Mouse (Mus musculus) heart, postnatal 0 days (tissue): Measurements from ENCODE around the gene Klf5. TPM values are rescaled to one million over a fixed set of nuclear protein-coding genes. Genes with fewer than 3 reads are reported as not detected.

ENCODE experiments used
- ATAC-seq: fragments of 200-750 bp; cut with Nextera tagmentation; 2 replicates; pipeline ENCODE4 v1.8.0; 2017; ENCODE audit warnings: low read depth, moderate number of reproducible peaks, moderate library complexity; ENCODE audit not compliant: insufficient read depth
- DNase-seq: peaks from one replicate; pipeline ENCODE4 v3.0.0-alpha.2; 2016; ENCODE audit warnings: low spot score
- H3K27ac ChIP-seq: fragments of 300-500 bp; sonication (generic); 2 replicates; pipeline ENCODE4 v1.5.1; 2014; ENCODE audit warnings: low read depth, mild to moderate bottlenecking
- H3K27me3 ChIP-seq: fragments of 300-500 bp; sonication (generic); 2 replicates; pipeline ENCODE4 v1.6.1; 2014; ENCODE audit warnings: low read length, mixed read lengths; ENCODE audit not compliant: control insufficient read depth, insufficient read depth
- H3K36me3 ChIP-seq: fragments of 300-500 bp; sonication (generic); replicated peaks from 2 replicates; pipeline ENCODE4 v1.6.1; 2014; ENCODE audit warnings: low read length, mixed read lengths; ENCODE audit not compliant: control insufficient read depth, insufficient read depth
- H3K4me1 ChIP-seq: fragments of 300-500 bp; sonication (generic); 2 replicates; pipeline ENCODE4 v1.6.1; 2014; ENCODE audit warnings: antibody characterized with exemption; ENCODE audit not compliant: control insufficient read depth, insufficient read depth
- H3K4me2 ChIP-seq: fragments of 300-500 bp; sonication (generic); 2 replicates; pipeline ENCODE4 v1.6.1; 2014; ENCODE audit warnings: low read depth, mild to moderate bottlenecking, low read length, moderate library complexity
- H3K4me3 ChIP-seq: fragments of 300-500 bp; sonication (generic); 2 replicates; pipeline ENCODE4 v1.5.1; 2014; ENCODE audit warnings: low read depth, low read length
- H3K9ac ChIP-seq: fragments of 300-500 bp; sonication (generic); replicated peaks from 2 replicates; pipeline ENCODE4 v1.6.1; 2014; ENCODE audit warnings: low read depth, low read length, mixed read lengths
- H3K9me3 ChIP-seq: fragments of 300-500 bp; sonication (generic); replicated peaks from 2 replicates; pipeline ENCODE4 v1.6.1; 2016; ENCODE audit warnings: low read length; ENCODE audit not compliant: control insufficient read depth
- CTCF ChIP-seq: IDR thresholded peaks from 2 replicates; pipeline ENCODE4 v1.5.1; 2016; ENCODE audit warnings: antibody characterized with exemption, control low read depth, low read depth
- EP300 ChIP-seq: IDR thresholded peaks from 2 replicates; pipeline ENCODE4 v1.6.1; 2016; ENCODE audit warnings: antibody characterized with exemption, low read depth
- WGBS: fragments of 180-500 bp; shearing (Covaris S2); extraction: QIAGEN DNeasy Blood & Tissue Kit; methylation state at CpG from one replicate; pipeline ENCODE4 v1.1.7; 2014; 5-methylcytosine and 5-hydroxymethylcytosine counted together
- polyA plus RNA-seq: library from polyadenylated mRNA; unstranded; fragments of >200 nt; fragmentation: Nextera tagmentation; extraction: Ambion mirVana; gene quantifications from 2 replicates; pipeline ENCODE4 v1.2.1, GENCODE M21; 2015
- total RNA-seq: library from RNA; depleted of rRNA; stranded (reverse); fragments of >200 nt; gene quantifications from 2 replicates; pipeline ENCODE4 v1.2.3, GENCODE M21; 2014; ENCODE audit warnings: low replicate concordance

The Klf5 gene
- total and polyA plus RNA-seq, 2 experiments from 2014 or later = 0.11 to 0.83 TPM

- no peak for ATAC-seq
- Histone ChIP-seq H3K4me3 (no peak overlapping the region), H3K9ac (no peak overlapping the region), H3K4me2 (no peak overlapping the region), H3K27ac (no peak overlapping the region), H3K4me1 (no peaks in the 10 kb centered on the region), H3K27me3 (no peaks in the 10 kb centered on the region), H3K36me3 (0 out of 2 replicates have a peak, but pooled peaks cover 3% of the 10 kb centered on the region), H3K9me3 (no peaks in the 10 kb centered on the region)
- DNase-seq = no peak
- no peak for TF ChIP-seq CTCF
- no peak for TF ChIP-seq EP300
- WGBS = 46% methylated on average over 7 of the region's 7 CpGs
These were observed 7.9 kb downstream of the Klf5 start for GRCm38 (mm10) chr14:99306410-99306809.

GRCm38 (mm10) chr14:99309606-99310005, 11.1 kb downstream of the Klf5 start:
- WGBS = 92% methylated on average over 9 of the region's 9 CpGs
- H3K27me3 ChIP-seq = no peaks in the 10 kb centered on the region
- DNase-seq (no peak), ATAC-seq (no peak)
- H3K36me3 ChIP-seq = no peaks in the 10 kb centered on the region
- no peaks in the 10 kb centered on the region for H3K4me1 ChIP-seq
- no peak overlapping the region for H3K27ac ChIP-seq
- H3K4me2 ChIP-seq = no peak overlapping the region
- H3K9ac ChIP-seq = no peak overlapping the region
- TF ChIP-seq CTCF (no peak), EP300 (no peak)
- no peaks in the 10 kb centered on the region for H3K9me3 ChIP-seq
- H3K4me3 ChIP-seq = no peak overlapping the region

GRCm38 (mm10) chr14:99310358-99310757, 11.9 kb downstream of the Klf5 start:
- no peak for DNase-seq
- H3K4me3 ChIP-seq = no peak overlapping the region

GRCm38 (mm10) chr14:99313062-99313461, 14.6 kb downstream of the Klf5 start:
- no peak overlapping the region for H3K9ac ChIP-seq
- ATAC-seq = no peak
- no peaks in the 10 kb centered on the region for H3K36me3 ChIP-seq
- H3K4me1 ChIP-seq = no peaks in the 10 kb centered on the region
- no peak for DNase-seq
- 82% methylated on average over 24 of the region's 24 CpGs for WGBS
- H3K4me3 ChIP-seq = no peak overlapping the region
- no peak overlapping the region for H3K27ac ChIP-seq
- no peak for TF ChIP-seq EP300
- no peak for TF ChIP-seq CTCF
- no peaks in the 10 kb centered on the region for H3K9me3 ChIP-seq
- no peak overlapping the region for H3K4me2 ChIP-seq
- no peaks in the 10 kb centered on the region for H3K27me3 ChIP-seq

More at GRCm38 (mm10) chr14:99310358-99310757, 11.9 kb downstream of the Klf5 start:
- H3K27me3 ChIP-seq = no peaks in the 10 kb centered on the region
- no peaks in the 10 kb centered on the region for H3K4me1 ChIP-seq
- WGBS = 68% methylated on average over 7 of the region's 7 CpGs
- H3K36me3 ChIP-seq = no peaks in the 10 kb centered on the region
- no peak overlapping the region for H3K27ac ChIP-seq
- ATAC-seq = no peak
- no peak overlapping the region for H3K4me2 ChIP-seq
- TF ChIP-seq EP300 (no peak), CTCF (no peak)
- H3K9ac ChIP-seq = no peak overlapping the region
- H3K9me3 ChIP-seq = no peaks in the 10 kb centered on the region

GRCm38 (mm10) chr14:99316275-99316674, 17.8 kb downstream of the Klf5 start:
- H3K4me3 ChIP-seq = no peak overlapping the region
- WGBS = 94% methylated on average over 4 of the region's 4 CpGs
- H3K4me2 ChIP-seq = no peak overlapping the region
- ATAC-seq (no peak), DNase-seq (no peak)
- no peaks in the 10 kb centered on the region for H3K36me3 ChIP-seq
- H3K4me1 ChIP-seq = no peaks in the 10 kb centered on the region
- H3K27me3 ChIP-seq = no peaks in the 10 kb centered on the region
- H3K27ac ChIP-seq = no peak overlapping the region
- TF ChIP-seq EP300 (no peak), CTCF (no peak)
- no peak overlapping the region for H3K9ac ChIP-seq
- H3K9me3 ChIP-seq = no peaks in the 10 kb centered on the region

- ATAC-seq (no peak), DNase-seq (no peak)
- Histone ChIP-seq H3K4me2 (no peak overlapping the region), H3K4me3 (no peak overlapping the region), H3K36me3 (no peaks in the 10 kb centered on the region), H3K27ac (no peak overlapping the region), H3K9ac (no peak overlapping the region), H3K4me1 (no peaks in the 10 kb centered on the region), H3K9me3 (no peaks in the 10 kb centered on the region), H3K27me3 (no peaks in the 10 kb centered on the region)
- no peak for TF ChIP-seq CTCF
- TF ChIP-seq EP300 = no peak
- 77% methylated on average over 5 of the region's 5 CpGs for WGBS
These were observed 22.2 kb downstream of the Klf5 start for GRCm38 (mm10) chr14:99320736-99321135.
